Comparison of ENCODE assay signal across 21 mouse cellular contexts in genomic region chr1:162213066-162213465, GRCm38 (mm10).
DNase-seq lines count a peak whose midpoint lies in the region; ATAC-seq and TF ChIP-seq lines count a peak whose summit lies in the region.
"Had no signal": no experiment of that assay in that cellular context is flagged by ENCODE, and none has a peak within 500 bp of the region (broad histone marks: within the 10 kb centered on the region; RNA-seq: fewer than 3 reads in every experiment).

No protein-coding gene starts in this region.

- 0 out of 2 replicates have a peak, but pooled peaks cover 4% of the 10 kb centered on the region for H3K27me3 ChIP-seq in embryonic facial prominence, embryonic 10.5 days (replicated peaks; ENCODE audit: low read depth, poor library complexity, severe bottlenecking)
- H3K27me3 ChIP-seq in embryonic facial prominence, embryonic 12.5 days, result no peaks in the 10 kb centered on the region
- H3K27me3 ChIP-seq in limb, embryonic 10.5 days (ENCODE audit: low read depth, poor library complexity, severe bottlenecking), result no peaks in the 10 kb centered on the region
- no peaks in the 10 kb centered on the region for H3K27me3 ChIP-seq in limb, embryonic 14.5 days (ENCODE audit: control insufficient read depth, insufficient read depth, low read length)
- H3K27me3 ChIP-seq: forebrain, embryonic 13.5 days; heart, embryonic 15.5 days had no signal

- H3K4me1 ChIP-seq in embryonic facial prominence, embryonic 10.5 days, result peaks cover 74% of the 10 kb centered on the region
- peaks cover 62% of the 10 kb centered on the region for H3K4me1 ChIP-seq in embryonic facial prominence, embryonic 12.5 days
- H3K4me1 ChIP-seq in limb, embryonic 10.5 days, result peaks cover 57% of the 10 kb centered on the region
- H3K4me1 ChIP-seq in limb, embryonic 14.5 days (ENCODE audit: control insufficient read depth, insufficient read depth, low read length), result peaks cover 65% of the 10 kb centered on the region

- WGBS in embryonic facial prominence, embryonic 10.5 days, result 71% methylated on average over 8 of the region's 8 CpGs
- WGBS in embryonic facial prominence, embryonic 12.5 days, result 43% methylated on average over 8 of the region's 8 CpGs
- 88% methylated on average over 8 of the region's 8 CpGs for WGBS in limb, embryonic 10.5 days
- WGBS in limb, embryonic 14.5 days, result 38% methylated on average over 8 of the region's 8 CpGs

- 0 out of 2 replicates have a peak overlapping the region, but pooled peaks have one; percentile 1 for H3K27ac ChIP-seq in embryonic facial prominence, embryonic 10.5 days (replicated peaks)
- peak overlapping the region; percentile 84 for H3K27ac ChIP-seq in embryonic facial prominence, embryonic 12.5 days
- peak overlapping the region; percentile 65; the same call in 1 of the 2 replicates for H3K27ac ChIP-seq in limb, embryonic 10.5 days
- peak overlapping the region; percentile 76 for H3K27ac ChIP-seq in limb, embryonic 14.5 days (replicated peaks; ENCODE audit: low read depth, low read length)
- H3K27ac ChIP-seq: forebrain, embryonic 13.5 days; heart, adult 2 months; heart, embryonic 15.5 days had no signal

- TF ChIP-seq POLR2A in limb, embryonic 14.5 days (IDR thresholded peaks at IDR 0.05; ENCODE audit: borderline replicate concordance, extremely low read depth, insufficient read depth, insufficient read length), result no peak

- no peak for ATAC-seq in embryonic facial prominence, embryonic 12.5 days (ENCODE audit: insufficient number of reproducible peaks, insufficient read depth, low FRiP score, low TSS enrichment)
- ATAC-seq in limb, embryonic 14.5 days (ENCODE audit: low FRiP score, low read depth), result no peak
- ATAC-seq: forebrain, embryonic 13.5 days; forebrain, postnatal 0 days; hindbrain, embryonic 16.5 days; inflammation-experienced regulatory T-cells, adult 6 months had no signal

- no peaks in the 10 kb centered on the region for H3K36me3 ChIP-seq in embryonic facial prominence, embryonic 10.5 days (replicated peaks)
- no peaks in the 10 kb centered on the region for H3K36me3 ChIP-seq in embryonic facial prominence, embryonic 12.5 days
- no peaks in the 10 kb centered on the region for H3K36me3 ChIP-seq in limb, embryonic 10.5 days
- no peaks in the 10 kb centered on the region for H3K36me3 ChIP-seq in limb, embryonic 14.5 days (ENCODE audit: control insufficient read depth, insufficient read depth, low read length)
- H3K36me3 ChIP-seq: heart, embryonic 15.5 days had no signal

- H3K4me2 ChIP-seq in embryonic facial prominence, embryonic 12.5 days (replicated peaks), result no peak overlapping the region
- no peak overlapping the region; the same call in 1 of the 2 replicates for H3K4me2 ChIP-seq in limb, embryonic 14.5 days (replicated peaks; ENCODE audit: low read depth, low read length, severe bottlenecking)
- H3K4me2 ChIP-seq: forebrain, embryonic 13.5 days; heart, embryonic 11.5 days; heart, embryonic 15.5 days had no signal

- H3K9me3 ChIP-seq in embryonic facial prominence, embryonic 10.5 days, result no peaks in the 10 kb centered on the region
- H3K9me3 ChIP-seq in embryonic facial prominence, embryonic 12.5 days, result no peaks in the 10 kb centered on the region
- H3K9me3 ChIP-seq in limb, embryonic 10.5 days (replicated peaks), result no peaks in the 10 kb centered on the region
- H3K9me3 ChIP-seq in limb, embryonic 14.5 days (ENCODE audit: control insufficient read depth, low read length), result no peaks in the 10 kb centered on the region
- H3K9me3 ChIP-seq: forebrain, embryonic 13.5 days; heart, embryonic 15.5 days had no signal

- no peak overlapping the region for H3K9ac ChIP-seq in embryonic facial prominence, embryonic 12.5 days
- H3K9ac ChIP-seq in limb, embryonic 14.5 days (ENCODE audit: low read depth, low read length, severe bottlenecking), result no peak overlapping the region
- H3K9ac ChIP-seq: forebrain, embryonic 13.5 days; forebrain, postnatal 0 days; heart, embryonic 15.5 days had no signal

- no peak for DNase-seq in embryonic facial prominence, embryonic 10.5 days (ENCODE audit: low spot score)
- peak; percentile 18 for DNase-seq in limb, embryonic 10.5 days (ENCODE audit: low spot score)
- no peak for DNase-seq in limb, embryonic 14.5 days (ENCODE audit: low spot score)
- DNase-seq in cerebellum, postnatal 36 days, result no peak
- no peak for DNase-seq in urinary bladder, adult 2 months (ENCODE audit: low spot score)
- no peak for DNase-seq in thymus, postnatal 25 days
- DNase-seq: adrenal gland, adult 8-10 months; adrenal gland, postnatal 36 days; cerebellum, adult 2 months; cerebellum, postnatal 10 days; embryo, embryonic 11 days; forebrain, postnatal 0 days; gastrocnemius, postnatal 14 days; heart, adult 2 months; heart, postnatal 14 days had no signal

- no peak overlapping the region for H3K4me3 ChIP-seq in embryonic facial prominence, embryonic 10.5 days
- H3K4me3 ChIP-seq in embryonic facial prominence, embryonic 12.5 days, result no peak overlapping the region
- no peak overlapping the region for H3K4me3 ChIP-seq in limb, embryonic 10.5 days
- H3K4me3 ChIP-seq in limb, embryonic 14.5 days (replicated peaks; ENCODE audit: low read length), result no peak overlapping the region
- H3K4me3 ChIP-seq: forebrain, embryonic 13.5 days; heart, adult 2 months; heart, embryonic 15.5 days had no signal

Comparison
In these comparisons a context has a peak if more than half of its experiments do, and no peak if none do; other contexts are left out.
1. H3K27ac ChIP-seq: peak in every context shown above with its lines; median percentile 84 in embryonic facial prominence, embryonic 12.5 days; 76 in limb, embryonic 14.5 days; 65 in limb, embryonic 10.5 days; 1 in embryonic facial prominence, embryonic 10.5 days.